Mouse (Mus musculus) megakaryocyte, adult 5-6 weeks (primary cell): ENCODE data around the gene Kifc3. TPM values are rescaled to one million over a fixed set of nuclear protein-coding genes. Genes with fewer than 3 reads are reported as not detected.

ENCODE experiments used
- ATAC-seq: 2 replicates; pipeline ENCODE4 v1.8.0; 2016; ENCODE audit warnings: mild to moderate bottlenecking, inconsistent platforms; ENCODE audit not compliant: poor library complexity, severe bottlenecking
- total RNA-seq, 2 experiments: library from RNA; stranded (forward) in 1 of 2; stranded (reverse) in 1 of 2; fragments of 153-499, 151-499 nt in 1 of 2; fragments of 221-1000, 200-1000 nt in 1 of 2; gene quantifications; 2 replicates each; pipeline versions ENCODE4 v1.2.3 to v1.2.4; 2015 to 2017

Kifc3 gene
- total RNA-seq, 2 experiments from 2014 or later: 2.3 to 15.1 TPM

DNA sequence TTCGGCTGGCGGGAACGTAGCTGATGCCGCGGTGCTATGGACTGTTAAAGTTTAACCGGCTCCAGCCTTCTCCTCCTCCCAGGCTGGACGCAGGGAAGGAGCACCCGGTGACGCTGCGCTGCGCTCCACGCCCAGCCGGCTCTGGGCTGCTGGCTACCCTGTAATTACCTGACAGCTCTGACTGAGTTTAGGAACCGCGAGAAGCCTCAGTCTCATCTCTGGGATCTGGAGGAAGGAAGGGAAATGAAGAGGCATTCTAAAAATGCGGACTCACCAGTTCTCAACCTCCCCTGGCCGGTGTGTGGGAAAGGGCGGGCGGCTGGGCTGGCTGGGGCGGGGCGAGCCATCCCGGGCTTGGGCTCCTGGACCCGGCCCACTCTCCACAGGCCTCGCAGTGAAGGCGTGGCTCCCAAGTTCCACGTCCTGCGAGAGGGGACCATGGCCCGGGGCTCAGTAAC, 64.9 kb downstream of the Kifc3 start:
- ATAC-seq: no peak

DNA sequence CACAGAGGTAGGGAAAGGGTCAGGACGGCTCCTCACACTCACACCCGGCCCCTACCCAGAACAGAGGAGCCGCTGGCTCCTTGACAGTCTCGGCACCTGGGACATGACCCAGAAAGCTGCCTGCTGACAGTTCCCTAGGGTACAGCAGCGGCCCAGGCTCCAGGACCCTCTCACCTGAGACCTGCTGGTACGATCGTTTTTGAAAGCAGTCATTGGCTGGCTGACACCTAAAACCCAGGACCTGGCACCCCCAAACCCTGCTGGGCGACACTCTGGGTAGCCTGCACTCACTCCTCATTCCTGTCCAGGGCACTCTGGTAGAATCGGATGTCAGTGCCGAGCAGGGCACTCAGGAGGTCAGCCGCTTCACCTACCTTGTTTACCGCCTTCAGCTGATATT, 65.4 kb downstream of the Kifc3 start:
- ATAC-seq: no peak

DNA sequence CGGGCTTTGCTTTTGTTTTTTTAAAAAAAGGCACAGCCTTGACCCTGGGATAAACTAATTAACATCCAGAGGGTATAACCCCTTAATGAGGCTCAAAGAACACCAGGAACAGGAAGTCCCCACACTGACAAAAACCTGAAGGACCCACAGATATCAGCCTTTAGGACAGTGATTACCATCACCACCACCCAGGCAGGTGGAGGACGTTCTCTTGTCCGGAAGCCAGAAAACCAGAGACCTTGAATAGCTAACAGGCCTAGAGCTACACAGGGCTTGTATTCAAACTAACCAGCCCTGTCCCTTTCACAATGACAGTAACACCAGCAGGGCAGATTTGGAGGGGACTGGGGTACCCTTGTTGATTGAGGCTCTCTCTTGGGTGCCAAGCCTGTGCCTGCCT, 66.4 kb downstream of the Kifc3 start:
- no peak for ATAC-seq

DNA sequence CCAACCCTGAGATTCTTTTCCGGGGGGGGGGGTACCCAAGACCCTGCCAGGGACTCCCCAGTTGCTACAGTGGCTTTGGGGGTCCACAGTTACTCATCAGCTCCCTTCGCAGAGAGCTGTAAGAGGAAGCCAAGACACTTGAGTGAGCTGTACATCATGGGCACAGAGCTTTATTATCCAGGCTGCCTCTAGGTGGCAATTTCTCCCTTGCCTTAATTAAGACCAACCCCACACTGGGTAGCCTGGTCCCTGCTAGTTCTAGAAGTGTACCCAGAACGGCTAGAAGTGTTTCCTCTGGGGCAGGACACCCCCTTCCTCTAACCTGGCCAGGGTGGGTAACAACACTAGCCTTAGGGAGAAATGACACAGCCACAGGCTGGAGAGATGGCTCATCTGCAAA, 67.4 kb downstream of the Kifc3 start:
- no peak for ATAC-seq

GRCm38 (mm10) chr8:95134186-95134585, 68.4 kb downstream of the Kifc3 start:
- no peak for ATAC-seq

DNA sequence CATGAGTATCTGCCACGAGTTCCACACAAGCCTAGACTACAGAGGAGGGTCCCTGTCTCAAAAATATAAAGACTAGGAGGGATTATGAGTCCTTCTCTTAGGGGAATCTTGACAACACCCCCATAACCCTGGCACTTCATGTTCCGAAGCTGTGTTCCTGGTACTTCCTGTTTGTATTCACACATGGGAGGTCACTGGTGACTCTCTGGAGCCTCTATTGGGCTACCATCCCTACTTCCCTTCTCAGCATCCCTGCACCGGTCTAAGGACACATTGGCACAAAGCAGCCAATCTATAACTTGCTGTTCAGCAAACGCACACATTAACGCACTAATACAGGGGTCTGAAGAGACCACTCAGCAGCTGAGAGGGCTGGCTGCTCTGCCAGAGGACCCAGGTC, 70.6 kb downstream of the Kifc3 start:
- no peak for ATAC-seq

- ATAC-seq: no peak
Observed at GRCm38 (mm10) chr8:95130966-95131537, 71.6 kb downstream of the Kifc3 start.

DNA sequence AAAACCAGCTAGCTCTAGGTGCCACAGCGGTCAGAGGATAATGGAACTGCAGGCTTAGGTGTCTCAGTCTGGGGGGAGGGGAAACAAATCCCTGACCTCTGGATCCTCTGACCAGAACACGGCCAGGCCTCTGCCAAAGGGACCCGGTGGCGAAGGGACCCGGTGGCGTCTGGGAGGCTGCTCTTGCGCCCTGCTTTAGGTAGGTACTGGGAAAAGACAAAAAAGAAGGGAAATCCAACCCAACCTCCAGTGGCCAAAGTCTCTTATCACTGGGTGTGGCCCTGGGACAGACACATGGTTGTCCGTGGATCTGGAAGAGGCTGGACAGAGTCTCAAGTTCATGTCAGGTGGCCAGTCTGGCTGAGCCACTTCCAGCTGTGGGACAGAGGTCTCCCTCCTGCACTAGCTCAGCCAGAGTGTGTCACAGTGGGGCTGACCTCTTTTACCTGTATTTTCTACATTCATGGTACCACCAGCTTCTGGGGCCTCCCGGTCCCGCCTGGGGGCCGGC, 73.8 kb downstream of the Kifc3 start:
- no peak for ATAC-seq

DNA sequence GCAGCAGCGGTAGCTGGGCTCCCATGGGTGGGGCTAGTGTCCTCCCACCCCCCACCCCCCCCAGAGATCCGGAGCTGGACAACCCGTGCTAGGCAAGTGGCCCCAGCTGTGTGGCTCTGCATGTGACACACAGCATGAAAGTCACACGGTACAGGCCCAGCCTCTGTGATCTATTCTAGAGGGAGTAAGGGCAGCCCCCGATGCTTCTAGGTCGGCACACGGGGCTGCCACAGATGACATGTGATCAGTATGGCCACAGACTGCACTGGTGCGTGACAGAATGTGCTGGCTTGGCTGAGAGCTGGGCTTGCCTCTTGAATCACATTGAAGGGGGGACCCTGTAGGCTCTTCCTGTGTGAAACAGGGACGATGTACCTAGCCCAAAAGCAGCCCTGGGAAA, 75.0 kb downstream of the Kifc3 start:
- no peak for ATAC-seq

GRCm38 (mm10) chr8:95126497-95126896, 76.1 kb downstream of the Kifc3 start:
- no peak for ATAC-seq

GRCm38 (mm10) chr8:95123455-95123854, 79.2 kb downstream of the Kifc3 start:
- ATAC-seq: no peak

- ATAC-seq: peak; percentile 60
Observed at GRCm38 (mm10) chr8:95113750-95114149, 88.9 kb downstream of the Kifc3 start.

GRCm38 (mm10) chr8:95113108-95113507, 89.5 kb downstream of the Kifc3 start:
- ATAC-seq: no peak

- no peak for ATAC-seq
Observed at GRCm38 (mm10) chr8:95112594-95112993, 90.0 kb downstream of the Kifc3 start.

GRCm38 (mm10) chr8:95107306-95107705, 95.3 kb downstream of the Kifc3 start:
- peak; percentile 75 for ATAC-seq

DNA sequence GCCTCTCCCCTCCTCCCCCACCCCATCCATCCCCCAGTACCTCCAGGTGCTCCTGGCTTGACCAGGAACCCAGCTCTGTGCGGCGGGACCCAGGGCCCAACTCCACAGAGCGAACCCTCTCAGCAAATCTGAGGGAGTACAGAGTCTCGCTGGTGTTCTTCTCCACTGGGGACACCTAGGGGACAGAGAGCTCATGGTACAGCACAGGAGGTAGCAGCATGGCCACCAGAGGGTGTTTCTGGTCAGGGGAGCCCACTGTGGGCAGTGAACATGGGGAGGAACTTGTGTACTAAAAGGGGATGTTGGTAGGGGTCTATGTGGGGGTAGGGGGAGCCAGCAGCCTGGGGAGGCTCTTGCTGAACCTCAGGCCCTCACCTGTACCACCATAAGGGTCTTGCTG, 100.6 kb downstream of the Kifc3 start:
- ATAC-seq: no peak

GRCm38 (mm10) chr8:95099009-95099408, 103.6 kb downstream of the Kifc3 start:
- peak; percentile 77 for ATAC-seq

GRCm38 (mm10) chr8:95093574-95093973, 109.0 kb downstream of the Kifc3 start:
- ATAC-seq: no peak

GRCm38 (mm10) chr8:95085432-95086141, 117.0 kb downstream of the Kifc3 start:
- ATAC-seq: no peak

- ATAC-seq: no peak
Observed at GRCm38 (mm10) chr8:95084744-95085431, 117.7 kb downstream of the Kifc3 start.

DNA sequence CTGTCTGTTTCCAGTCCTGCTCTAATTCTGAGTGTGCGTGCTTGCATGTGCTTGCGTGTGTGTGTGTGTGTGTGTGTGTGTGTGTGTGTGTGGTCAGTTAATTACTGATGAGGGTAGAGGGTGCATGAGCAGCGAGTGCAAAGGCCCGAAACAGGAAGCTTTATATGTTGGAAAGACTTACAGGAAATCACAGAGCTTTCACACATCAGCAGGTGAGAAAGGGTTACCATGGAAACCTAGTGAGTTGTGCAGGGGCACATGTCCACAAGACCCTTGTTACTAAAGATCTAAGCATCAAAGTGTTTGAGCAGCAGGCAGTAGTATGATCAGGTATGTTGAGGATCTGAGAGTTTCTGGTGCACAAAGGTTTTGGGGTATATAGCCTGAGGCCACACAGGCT, 118.4 kb downstream of the Kifc3 start:
- no peak for ATAC-seq

DNA sequence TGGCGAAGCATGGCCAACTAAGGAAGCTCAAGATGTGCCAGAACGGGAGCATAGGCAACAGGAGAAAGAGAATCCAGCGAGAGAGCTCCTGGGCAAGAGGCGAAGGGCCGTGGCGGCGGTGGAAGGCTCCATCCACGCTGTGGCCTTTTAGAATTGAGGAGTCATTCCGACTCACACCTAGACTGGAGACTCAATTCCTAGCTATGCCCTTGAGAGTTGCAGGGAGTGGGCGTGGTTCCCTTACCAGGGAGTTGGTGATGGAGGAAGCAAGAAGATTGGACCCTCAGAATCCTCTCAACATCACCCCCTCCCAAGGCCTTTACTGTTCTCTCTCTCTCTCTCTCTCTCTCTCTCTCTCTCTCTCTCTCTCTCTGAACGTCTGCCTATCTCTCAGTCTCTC, 121.0 kb downstream of the Kifc3 start:
- no peak for ATAC-seq
